Mouse (Mus musculus) MEL (cell line): ENCODE results near the gene Bod1. TPM values are rescaled to one million over a fixed set of nuclear protein-coding genes. Genes with fewer than 3 reads are reported as not detected.

Experiments
- DNase-seq: peaks from one replicate; pipeline ENCODE4 v3.0.0; 2011; ENCODE audit warnings: low read depth, low spot score
- H3K27ac ChIP-seq: 2 replicates; pipeline ENCODE4 v1.5.1; 2012; ENCODE audit warnings: low read depth, mild to moderate bottlenecking, control low read depth, low read length, moderate library complexity; ENCODE audit not compliant: control insufficient read depth
- H3K27me3 ChIP-seq, 2 experiments: fragments of 150-350 bp in 1 of 2; sonication (generic) in 1 of 2; 2 replicates each; pipeline ENCODE4 v1.6.1; 2012; ENCODE audit warnings: low read length in 2 of 2, mild to moderate bottlenecking in 2 of 2, improper control_type of control experiment in 1 of 2, moderate library complexity in 1 of 2; ENCODE audit not compliant: insufficient read depth in 2 of 2, control insufficient read depth in 1 of 2
- H3K36me3 ChIP-seq, 2 experiments: 2 replicates each; pipeline ENCODE4 v1.6.1; 2012 to 2014; ENCODE audit warnings: low read length in 2 of 2, improper control_type of control experiment in 1 of 2, inconsistent platforms in 1 of 2, mild to moderate bottlenecking in 1 of 2; ENCODE audit not compliant: insufficient read depth in 2 of 2, control insufficient read depth in 1 of 2
- H3K4me1 ChIP-seq, 2 experiments: fragments of 150-350 bp in 1 of 2; sonication (generic) in 1 of 2; 2 replicates each; pipeline ENCODE4 v1.6.1; 2012; ENCODE audit warnings: low read length in 2 of 2, improper control_type of control experiment in 1 of 2, mild to moderate bottlenecking in 1 of 2; ENCODE audit not compliant: insufficient read depth in 2 of 2, control insufficient read depth in 1 of 2
- H3K4me3 ChIP-seq, 2 experiments: fragments of 150-350 bp in 1 of 2; sonication (generic) in 1 of 2; 2 replicates each; pipeline ENCODE4 v1.5.1; 2012; ENCODE audit warnings: low read depth in 2 of 2, low read length in 2 of 2, mild to moderate bottlenecking in 2 of 2, moderate library complexity in 2 of 2, control low read depth in 1 of 2, improper control_type of control experiment in 1 of 2; ENCODE audit not compliant: control insufficient read depth in 1 of 2, insufficient read depth in 1 of 2
- H3K79me2 ChIP-seq: 2 replicates; pipeline ENCODE4 v1.6.1; 2012; ENCODE audit warnings: mild to moderate bottlenecking, low read length, moderate library complexity; ENCODE audit not compliant: control insufficient read depth, poor library complexity, insufficient read depth
- H3K9ac ChIP-seq: 2 replicates; pipeline ENCODE4 v1.6.1; 2012; ENCODE audit warnings: low read depth, mild to moderate bottlenecking, control low read depth, low read length, moderate library complexity; ENCODE audit not compliant: control insufficient read depth, poor library complexity, severe bottlenecking
- H3K9me3 ChIP-seq: fragments of 150-350 bp; sonication (generic); replicated peaks from 2 replicates; pipeline ENCODE4 v1.6.1; 2012; ENCODE audit warnings: mild to moderate bottlenecking, low read length, improper control_type of control experiment, moderate library complexity; ENCODE audit not compliant: insufficient read depth
- BHLHE40 ChIP-seq: IDR thresholded peaks from 2 replicates; pipeline ENCODE4 v1.6.1; 2012; ENCODE audit warnings: low read depth, mild to moderate bottlenecking, inconsistent platforms, low read length, improper control_type of control experiment, borderline replicate concordance
- EP300 ChIP-seq, 2 experiments: IDR thresholded peaks; 2 replicates each; pipeline ENCODE4 v1.6.1; 2011; ENCODE audit warnings: improper control_type of control experiment in 2 of 2, low read length in 2 of 2, low read depth in 1 of 2, mild to moderate bottlenecking in 1 of 2
- GATA1 ChIP-seq: IDR thresholded peaks from 2 replicates; pipeline ENCODE4 v1.6.1; 2011; ENCODE audit warnings: low read depth, low read length, improper control_type of control experiment
- HCFC1 ChIP-seq: IDR thresholded peaks from 2 replicates; pipeline ENCODE4 v1.6.1; 2012; ENCODE audit warnings: low read depth, mild to moderate bottlenecking, inconsistent platforms, low read length, improper control_type of control experiment, moderate library complexity
- JUND ChIP-seq: IDR thresholded peaks from 2 replicates; pipeline ENCODE4 v1.6.1; 2011; ENCODE audit warnings: low read depth, mild to moderate bottlenecking, improper control_type of control experiment, low read length
- KAT2A ChIP-seq: conservative IDR thresholded peaks from 2 replicates; pipeline ENCODE4 v1.6.1; 2012; ENCODE audit warnings: low read depth, low read length, improper control_type of control experiment, inconsistent platforms
- MAFK ChIP-seq: IDR thresholded peaks from 2 replicates; pipeline ENCODE4 v1.6.1; 2011; ENCODE audit warnings: low read depth, mild to moderate bottlenecking, low read length, improper control_type of control experiment, borderline replicate concordance
- MAZ ChIP-seq: IDR thresholded peaks from 2 replicates; pipeline ENCODE4 v1.6.1; 2012; ENCODE audit warnings: low read depth, mild to moderate bottlenecking, inconsistent platforms, low read length, improper control_type of control experiment
- MYB ChIP-seq: IDR thresholded peaks from 2 replicates; pipeline ENCODE4 v1.6.1; 2011; ENCODE audit warnings: mild to moderate bottlenecking, low read depth, low read length, improper control_type of control experiment
- NRF1 ChIP-seq: IDR thresholded peaks from 2 replicates; pipeline ENCODE4 v1.6.1; 2014; ENCODE audit warnings: low read depth, mild to moderate bottlenecking, inconsistent platforms, low read length, improper control_type of control experiment, moderate library complexity; ENCODE audit not compliant: poor library complexity, insufficient read depth, severe bottlenecking
- POLR2AphosphoS2 ChIP-seq: IDR thresholded peaks from 2 replicates; pipeline ENCODE4 v1.6.1; 2011; ENCODE audit warnings: low read length, improper control_type of control experiment
- SIN3A ChIP-seq: IDR thresholded peaks from 2 replicates; pipeline ENCODE4 v1.6.1; 2012; ENCODE audit warnings: low read length, improper control_type of control experiment, inconsistent platforms
- SMC3 ChIP-seq: IDR thresholded peaks from 2 replicates; pipeline ENCODE4 v1.6.1; 2011; ENCODE audit warnings: low read depth, low read length, improper control_type of control experiment
- TBP ChIP-seq: IDR thresholded peaks from 2 replicates; pipeline ENCODE4 v1.8.0; 2011; ENCODE audit warnings: low read depth, low read length, improper control_type of control experiment
- TCF12 ChIP-seq: IDR thresholded peaks from 2 replicates; pipeline ENCODE4 v1.6.1; 2014; ENCODE audit warnings: low read depth, mild to moderate bottlenecking, inconsistent platforms, low read length, improper control_type of control experiment, moderate library complexity
- USF1 ChIP-seq: IDR thresholded peaks from 2 replicates; pipeline ENCODE4 v1.6.1; 2014; ENCODE audit warnings: low read depth, mild to moderate bottlenecking, inconsistent platforms, low read length, improper control_type of control experiment, moderate library complexity
- ZC3H11A ChIP-seq: IDR thresholded peaks from 2 replicates; pipeline ENCODE4 v1.6.1; 2012; ENCODE audit warnings: low read depth, mild to moderate bottlenecking, inconsistent platforms, low read length, improper control_type of control experiment
- ZKSCAN1 ChIP-seq: IDR thresholded peaks from 2 replicates; pipeline ENCODE4 v1.6.1; 2012; ENCODE audit warnings: low read depth, mild to moderate bottlenecking, inconsistent platforms, low read length, improper control_type of control experiment, moderate library complexity
- polyA plus RNA-seq, 2 experiments: library from polyadenylated mRNA; stranded (reverse) in 1 of 2; unstranded in 1 of 2; fragments of >175 nt in 1 of 2; fragments of >200 nt in 1 of 2; gene quantifications; 2 replicates each; pipeline versions ENCODE4 v1.2.1 to v1.2.4; 2012; ENCODE audit warnings: low replicate concordance in 2 of 2, low read depth in 1 of 2; ENCODE audit not compliant: insufficient read length in 2 of 2, insufficient read depth in 1 of 2, missing spikeins in 1 of 2
- total RNA-seq: library from RNA; depleted of rRNA; stranded (reverse); fragments of 300-350 nt; gene quantifications from 2 replicates; pipeline ENCODE4 v1.2.3, GENCODE M21; 2012

The Bod1 gene
- total and polyA plus RNA-seq, 3 experiments: 40.0 to 47.3 TPM; not detected in 1

DNA sequence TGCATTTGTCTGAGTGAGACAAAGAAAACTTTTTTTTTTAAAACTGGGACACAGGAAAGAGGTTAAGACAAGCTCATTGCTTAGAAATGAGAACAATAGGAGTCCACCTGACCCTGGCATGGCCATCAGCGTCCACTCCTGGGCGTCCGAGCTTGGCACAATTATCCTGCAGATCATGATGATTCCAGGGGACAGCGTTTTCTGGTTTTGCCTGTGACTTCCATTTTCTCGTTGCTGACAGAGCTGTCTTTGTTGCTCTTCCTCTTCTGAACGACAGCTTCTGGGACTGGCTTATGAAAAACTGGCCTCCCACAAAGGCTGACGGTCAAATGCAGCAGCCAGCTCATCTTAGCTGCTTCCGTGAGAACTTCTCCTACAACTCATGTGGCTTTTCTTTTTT, 41.4 kb upstream of the Bod1 start:
- Histone ChIP-seq H3K9me3 (no peaks in the 10 kb centered on the region), H3K27ac (no peak overlapping the region), H3K4me1 (no peaks in the 10 kb centered on the region), H3K9ac (no peak overlapping the region), H3K36me3 (no peaks in the 10 kb centered on the region), H3K79me2 (no peaks in the 10 kb centered on the region), H3K27me3 (peaks cover 2 to 12% of the 10 kb centered on the region in 2 experiments), H3K4me3 (no peak overlapping the region)
- TF ChIP-seq USF1: no peak
- no peak for TF ChIP-seq EP300 (IDR thresholded peaks at IDR 0.05; ENCODE audit: low read depth in 1 of 2, low read length in 2 of 2)
- TF ChIP-seq KAT2A: no peak
- no peak for TF ChIP-seq ZKSCAN1
- DNase-seq: no peak

DNA sequence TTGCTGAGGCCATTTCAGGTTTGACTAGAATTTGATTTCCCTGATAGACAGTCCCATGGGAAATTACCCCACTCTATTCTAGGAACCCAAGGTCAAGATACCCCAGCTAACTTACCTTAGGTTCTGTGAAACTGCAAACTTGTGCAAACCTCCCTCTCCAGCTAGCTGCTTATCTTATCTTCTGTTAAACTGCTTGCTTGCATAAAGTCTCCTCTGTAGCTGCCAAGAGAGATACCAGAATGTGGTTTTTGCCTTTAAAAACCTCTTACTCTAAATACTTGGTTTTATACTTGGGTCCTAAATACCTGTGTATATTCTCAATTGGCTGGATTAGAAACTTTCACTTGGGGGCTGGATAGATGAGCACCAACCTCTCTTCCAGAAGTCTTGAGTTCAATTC, 36.1 kb upstream of the Bod1 start:
- peaks cover 2 to 10% of the 10 kb centered on the region in 2 experiments for H3K27me3 ChIP-seq
- H3K36me3 ChIP-seq: no peaks in the 10 kb centered on the region
- no peaks in the 10 kb centered on the region for H3K9me3 ChIP-seq
- no peak overlapping the region for H3K27ac ChIP-seq
- H3K4me1 ChIP-seq: no peaks in the 10 kb centered on the region
- H3K4me3 ChIP-seq: no peak overlapping the region
- H3K79me2 ChIP-seq: no peaks in the 10 kb centered on the region
- DNase-seq: peak; percentile 26
- H3K9ac ChIP-seq: no peak overlapping the region
- TF ChIP-seq EP300 (IDR thresholded peaks at IDR 0.05; ENCODE audit: low read depth in 1 of 2, low read length in 2 of 2): peak; percentile 46 to 59
- no peak for TF ChIP-seq MAZ
- TF ChIP-seq USF1: no peak
- no peak for TF ChIP-seq MAFK
- TF ChIP-seq TCF12: peak; percentile 65; the same call in 1 of the 2 replicates
- TF ChIP-seq TBP: no peak
- TF ChIP-seq JUND: no peak
- TF ChIP-seq BHLHE40: no peak
- TF ChIP-seq GATA1: peak; percentile 69
- TF ChIP-seq SMC3: no peak

- no peak overlapping the region for H3K4me3 ChIP-seq
- no peaks in the 10 kb centered on the region for H3K27me3 ChIP-seq
- no peak overlapping the region for H3K9ac ChIP-seq
- H3K79me2 ChIP-seq: no peaks in the 10 kb centered on the region
- no peaks in the 10 kb centered on the region for H3K9me3 ChIP-seq
- no peaks in the 10 kb centered on the region for H3K4me1 ChIP-seq
- no peak for TF ChIP-seq SMC3
- no peak for TF ChIP-seq ZKSCAN1
- TF ChIP-seq HCFC1: no peak
- no peak for TF ChIP-seq GATA1
- no peak for TF ChIP-seq ZC3H11A
- no peak for TF ChIP-seq NRF1
- TF ChIP-seq TBP: no peak
- no peak for TF ChIP-seq TCF12
- TF ChIP-seq MYB: no peak
- no peak for TF ChIP-seq SIN3A
- TF ChIP-seq MAFK: no peak
- no peak for TF ChIP-seq POLR2AphosphoS2
- no peak overlapping the region for H3K27ac ChIP-seq
- no peaks in the 10 kb centered on the region for H3K36me3 ChIP-seq
- DNase-seq: no peak
Measured at GRCm38 (mm10) chr11:31703173-31703572, 31.5 kb upstream of the Bod1 start.
